Mouse (Mus musculus) liver, embryonic 15.5 days (tissue): Measurements from ENCODE around the gene Calml4. TPM values are rescaled to one million over a fixed set of nuclear protein-coding genes. Genes with fewer than 3 reads are reported as not detected.

ENCODE experiments used
- ATAC-seq: fragments of 200-750 bp; cut with Nextera tagmentation; 2 replicates; pipeline ENCODE4 v1.8.0; 2017; ENCODE audit warnings: moderate number of reproducible peaks, mild to moderate bottlenecking, moderate library complexity; ENCODE audit not compliant: insufficient read depth
- H3K27ac ChIP-seq: fragments of 300-500 bp; sonication (generic); replicated peaks from 2 replicates; pipeline ENCODE4 v1.5.1; 2015; ENCODE audit warnings: mild to moderate bottlenecking, inconsistent platforms
- H3K27me3 ChIP-seq: fragments of 300-500 bp; sonication (generic); 2 replicates; pipeline ENCODE4 v1.6.1; 2015; ENCODE audit warnings: mild to moderate bottlenecking, inconsistent platforms
- H3K36me3 ChIP-seq: fragments of 300-500 bp; sonication (generic); replicated peaks from 2 replicates; pipeline ENCODE4 v1.6.1; 2015; ENCODE audit warnings: moderate library complexity, mild to moderate bottlenecking, inconsistent platforms
- H3K4me1 ChIP-seq: fragments of 300-500 bp; sonication (generic); replicated peaks from 2 replicates; pipeline ENCODE4 v1.6.1; 2015; ENCODE audit warnings: inconsistent platforms
- H3K4me2 ChIP-seq: fragments of 300-500 bp; sonication (generic); 2 replicates; pipeline ENCODE4 v1.6.1; 2015; ENCODE audit warnings: moderate library complexity, mild to moderate bottlenecking, inconsistent platforms
- H3K4me3 ChIP-seq: fragments of 300-500 bp; sonication (generic); replicated peaks from 2 replicates; pipeline ENCODE4 v1.5.1; 2015; ENCODE audit warnings: mild to moderate bottlenecking, inconsistent platforms
- H3K9ac ChIP-seq: fragments of 300-500 bp; sonication (generic); 2 replicates; pipeline ENCODE4 v1.6.1; 2015; ENCODE audit warnings: moderate library complexity, mild to moderate bottlenecking, inconsistent platforms
- H3K9me3 ChIP-seq: fragments of 300-500 bp; sonication (generic); replicated peaks from 2 replicates; pipeline ENCODE4 v1.6.1; 2016; ENCODE audit warnings: inconsistent platforms
- WGBS: fragments of 180-500 bp; shearing (Covaris S2); methylation state at CpG from one replicate; pipeline ENCODE4 v1.1.7; 2015; ENCODE audit warnings: mixed read lengths; ENCODE audit not compliant: insufficient replicate concordance; 5-methylcytosine and 5-hydroxymethylcytosine counted together
- polyA plus RNA-seq: library from polyadenylated mRNA; unstranded; fragments of >200 nt; fragmentation: Nextera tagmentation; extraction: Ambion mirVana; gene quantifications from 2 replicates; pipeline ENCODE4 v1.2.1, GENCODE M21; 2015

The Calml4 gene
- polyA plus RNA-seq, 1 experiment from 2014 or later = 2.1 TPM

DNA sequence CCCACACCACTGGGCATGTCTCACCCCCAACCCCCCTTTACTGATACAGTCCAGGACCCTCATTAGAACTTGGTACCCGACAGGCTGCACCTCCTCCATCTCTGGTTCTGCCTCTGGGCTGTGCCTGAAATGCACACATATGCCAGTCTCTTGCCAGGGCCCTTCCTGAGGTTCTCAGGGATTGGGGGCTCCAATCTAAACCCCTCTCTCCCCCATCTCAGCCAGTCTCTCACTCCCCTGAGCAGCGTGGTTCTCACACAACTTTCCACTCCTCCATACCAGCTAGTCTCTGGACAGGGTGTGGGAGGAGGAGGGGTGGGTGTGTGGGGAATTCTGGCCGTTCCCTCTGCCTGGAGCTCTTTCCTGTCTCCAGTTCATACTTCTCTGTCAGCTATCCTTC is 20.3 kb upstream of the Calml4 start:
- 59% methylated on average over 3 of the region's 3 CpGs for WGBS
- no peak for ATAC-seq
- Histone ChIP-seq H3K9me3 (no peaks in the 10 kb centered on the region), H3K9ac (no peak overlapping the region; the same call in 1 of the 2 replicates), H3K4me1 (peaks cover 45% of the 10 kb centered on the region), H3K27ac (peak overlapping the region; percentile 93), H3K27me3 (no peaks in the 10 kb centered on the region), H3K4me3 (no peak overlapping the region), H3K4me2 (peak overlapping the region; percentile 92; the same call in 1 of the 2 replicates), H3K36me3 (no peaks in the 10 kb centered on the region; the same call in 1 of the 2 replicates)

DNA sequence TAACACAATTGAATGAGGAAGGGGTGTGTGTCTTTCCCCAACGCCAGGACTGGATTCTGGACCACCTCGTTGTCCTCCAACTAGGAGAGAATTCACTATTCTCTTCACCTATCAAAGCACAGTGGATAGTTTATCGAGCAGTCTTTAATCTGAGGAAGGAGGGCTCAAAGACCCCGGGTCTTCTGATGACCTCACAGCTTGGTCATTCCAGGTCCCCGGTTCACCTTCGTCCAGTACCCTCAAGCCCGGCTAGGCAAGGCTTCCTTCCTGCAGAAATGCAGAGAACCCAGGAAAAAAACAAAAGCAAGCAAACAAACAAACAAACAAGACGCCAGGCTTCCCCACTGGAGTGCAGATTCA is 19.8 kb upstream of the Calml4 start:
- H3K9me3 ChIP-seq = no peaks in the 10 kb centered on the region
- H3K4me3 ChIP-seq = peak overlapping the region; percentile 75
- H3K4me1 ChIP-seq = peaks cover 50% of the 10 kb centered on the region
- 6% methylated on average over 8 of the region's 8 CpGs for WGBS
- no peaks in the 10 kb centered on the region for H3K27me3 ChIP-seq
- H3K27ac ChIP-seq = peak overlapping the region; percentile 93
- peak overlapping the region; percentile 49; the same call in 1 of the 2 replicates for H3K9ac ChIP-seq
- no peak for ATAC-seq
- H3K4me2 ChIP-seq = peak overlapping the region; percentile 92
- no peaks in the 10 kb centered on the region; the same call in 1 of the 2 replicates for H3K36me3 ChIP-seq

DNA sequence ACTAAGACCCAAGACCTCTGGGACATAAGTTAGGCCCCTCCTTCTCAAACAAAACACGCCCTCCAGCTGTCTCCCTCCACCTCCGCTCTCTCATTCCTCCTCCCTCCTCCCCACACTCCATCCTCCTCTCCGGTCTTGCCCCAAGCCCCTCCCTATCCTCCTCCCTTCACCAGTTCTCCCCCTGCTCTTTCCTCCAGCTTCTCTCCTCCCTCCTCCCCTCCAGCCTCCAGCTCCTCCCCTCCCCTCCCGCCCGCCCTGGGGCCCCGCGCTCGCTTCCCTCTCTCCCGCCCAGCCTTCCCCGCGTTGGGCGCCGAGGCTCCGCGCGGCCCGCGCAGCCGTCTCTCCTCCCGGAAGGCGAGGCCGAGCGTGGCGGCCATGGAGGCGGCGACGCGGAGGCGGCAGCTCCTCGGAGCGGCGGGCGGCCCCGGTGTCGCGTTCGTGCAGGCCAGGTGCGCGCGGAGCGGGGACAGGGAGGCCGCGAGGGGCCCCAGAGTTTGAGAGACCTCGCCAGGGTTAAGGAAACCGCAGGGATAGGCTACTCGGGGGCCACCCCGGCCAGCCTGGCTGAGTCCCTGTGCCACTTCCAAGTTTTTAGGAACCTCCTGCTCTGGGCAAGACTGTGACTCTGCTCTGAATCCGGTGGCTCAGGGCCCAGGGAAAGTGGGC is 19.2 kb upstream of the Calml4 start, which contains the start of gene Cln6:
TSS of gene Cln6 (plus strand) at position 280 of the 666 bp plus-strand sequence.
- Histone ChIP-seq H3K9ac (peak within 1 kb of the TSS; percentile 90), H3K4me2 (peak within 1 kb of the TSS; percentile 92), H3K4me3 (peak within 1 kb of the TSS; percentile 75), H3K27ac (peak within 1 kb of the TSS; percentile 93), H3K27me3 (no peaks in the 10 kb centered on the region), H3K36me3 (no peaks in the 10 kb centered on the region; the same call in 1 of the 2 replicates), H3K4me1 (peaks cover 50% of the 10 kb centered on the region), H3K9me3 (no peaks in the 10 kb centered on the region)
- WGBS = under 1% methylated on average over 43 of the region's 48 CpGs
- ATAC-seq = peak; percentile 93

DNA sequence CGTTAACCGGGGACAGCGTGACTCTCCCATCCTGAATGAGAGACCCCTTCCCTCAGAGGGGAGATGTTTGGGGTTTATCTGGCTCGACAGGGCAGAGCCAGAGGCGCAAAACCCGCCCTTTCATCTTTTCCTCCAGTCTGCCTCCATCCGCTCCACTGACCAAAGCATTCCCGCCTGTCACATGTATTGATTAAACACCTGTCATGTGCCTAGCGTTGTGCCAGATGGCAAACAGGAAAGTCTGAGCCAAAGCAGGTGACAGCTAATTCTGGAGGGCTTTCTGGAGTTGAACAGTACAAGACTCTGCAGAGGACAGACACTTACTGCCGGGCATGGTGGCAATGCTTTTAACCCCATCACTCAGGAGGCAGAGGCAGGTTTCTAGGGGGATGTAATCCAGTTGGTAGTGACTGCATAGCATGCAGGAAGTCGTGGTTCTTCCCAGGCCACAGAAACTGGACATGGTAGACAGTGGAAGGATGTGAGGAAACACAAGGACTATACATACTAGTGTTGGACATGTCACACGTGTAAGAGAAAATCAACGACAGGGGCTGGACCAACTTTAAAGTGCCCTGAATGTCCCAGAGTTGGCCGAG is 18.6 kb upstream of the Calml4 start:
- WGBS = 6% methylated on average over 14 of the region's 14 CpGs
- no peaks in the 10 kb centered on the region for H3K9me3 ChIP-seq
- H3K9ac ChIP-seq = peak overlapping the region; percentile 90
- no peaks in the 10 kb centered on the region; the same call in 1 of the 2 replicates for H3K36me3 ChIP-seq
- H3K27me3 ChIP-seq = no peaks in the 10 kb centered on the region
- peak overlapping the region; percentile 92 for H3K4me2 ChIP-seq
- peak overlapping the region; percentile 93 for H3K27ac ChIP-seq
- H3K4me3 ChIP-seq = peak overlapping the region; percentile 75
- H3K4me1 ChIP-seq = peaks cover 50% of the 10 kb centered on the region
- ATAC-seq = peak; percentile 7

DNA sequence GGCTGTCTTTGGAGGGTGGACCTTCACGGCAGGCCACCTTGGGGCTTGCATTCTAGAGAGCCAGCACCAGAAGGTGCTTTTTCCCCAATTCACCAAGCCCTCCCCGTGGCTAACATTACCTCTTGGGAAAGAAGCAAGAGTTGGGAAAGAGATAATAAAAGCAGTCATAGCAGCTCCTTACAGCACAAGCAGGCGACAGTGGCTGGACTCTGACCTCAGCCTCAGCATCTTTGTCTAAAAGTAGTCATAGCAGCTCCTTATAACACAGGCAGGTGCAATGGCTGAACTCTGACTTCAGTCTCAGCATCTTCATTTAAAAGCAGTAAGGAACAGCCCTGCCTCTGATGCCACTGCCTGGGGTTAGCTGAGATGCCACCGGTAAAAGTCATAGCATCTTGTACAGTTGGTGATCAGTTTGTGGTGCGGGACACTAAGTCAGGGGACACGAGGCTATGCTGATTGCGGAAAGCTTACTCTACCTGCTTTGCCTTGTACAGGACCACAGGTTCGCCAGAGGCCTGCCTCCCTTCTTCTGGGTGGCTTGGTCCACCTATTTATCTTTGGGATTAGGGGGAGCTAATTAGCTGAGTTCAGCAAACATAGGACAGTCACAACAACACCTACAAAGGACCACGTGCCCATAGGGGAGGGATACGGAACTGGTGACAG is 14.4 kb upstream of the Calml4 start:
- ATAC-seq = no peak
- Histone ChIP-seq H3K4me2 (no peak overlapping the region), H3K9ac (no peak overlapping the region), H3K4me1 (peaks cover 43% of the 10 kb centered on the region), H3K4me3 (no peak overlapping the region), H3K9me3 (no peaks in the 10 kb centered on the region), H3K27me3 (no peaks in the 10 kb centered on the region), H3K27ac (no peak overlapping the region), H3K36me3 (peaks cover 14% of the 10 kb centered on the region)
- 75% methylated on average over 10 of the region's 10 CpGs for WGBS

DNA sequence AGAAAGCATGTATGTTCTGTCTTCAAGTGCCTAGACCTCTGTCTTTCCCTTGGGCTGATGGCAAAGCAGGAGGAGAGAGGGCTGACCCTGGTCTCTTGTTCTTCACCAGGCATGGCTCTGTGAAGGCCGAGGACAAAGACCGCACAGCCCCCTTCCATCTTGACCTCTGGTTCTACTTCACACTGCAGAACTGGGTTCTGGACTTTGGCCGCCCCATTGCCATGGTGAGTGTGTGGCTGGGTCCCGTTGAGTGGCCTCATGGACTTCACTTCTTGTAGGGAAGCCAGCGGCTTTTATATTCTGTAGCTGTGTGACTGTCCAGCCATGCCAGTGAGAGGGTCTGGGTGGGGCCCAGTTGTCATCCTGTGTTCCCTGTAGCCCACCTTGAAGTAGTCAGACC is 13.4 kb upstream of the Calml4 start:
- no peaks in the 10 kb centered on the region for H3K9me3 ChIP-seq
- H3K4me3 ChIP-seq = no peak overlapping the region
- H3K27me3 ChIP-seq = no peaks in the 10 kb centered on the region
- H3K4me1 ChIP-seq = peaks cover 34% of the 10 kb centered on the region
- no peak for ATAC-seq
- no peak overlapping the region for H3K4me2 ChIP-seq
- H3K9ac ChIP-seq = no peak overlapping the region
- WGBS = 77% methylated on average over 5 of the region's 5 CpGs
- H3K36me3 ChIP-seq = peaks cover 23% of the 10 kb centered on the region
- H3K27ac ChIP-seq = no peak overlapping the region

DNA sequence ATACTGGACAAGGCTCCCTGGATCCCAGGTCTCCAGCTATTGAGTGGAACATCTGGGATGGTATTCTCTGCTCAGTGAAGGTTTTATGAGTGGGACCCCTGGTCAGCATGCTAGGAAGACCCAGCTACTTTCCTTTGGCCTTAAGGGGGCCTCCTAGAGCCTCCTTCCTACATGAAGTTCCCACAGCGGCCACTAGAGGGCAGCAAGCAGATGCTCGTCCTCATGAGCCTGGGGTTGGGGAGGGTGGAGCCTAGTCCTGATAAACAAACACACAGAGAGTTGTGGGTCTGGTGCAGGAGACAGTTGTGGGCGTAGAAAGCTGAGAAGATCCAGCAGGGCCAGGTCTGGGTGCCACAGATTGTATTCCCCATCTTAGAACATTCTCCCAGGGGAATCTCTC is 10.2 kb upstream of the Calml4 start:
- peaks cover 13% of the 10 kb centered on the region for H3K4me1 ChIP-seq
- H3K27me3 ChIP-seq = no peaks in the 10 kb centered on the region
- no peak overlapping the region for H3K4me3 ChIP-seq
- peaks cover 42% of the 10 kb centered on the region for H3K36me3 ChIP-seq
- WGBS = 0% methylated on average over 3 of the region's 3 CpGs
- ATAC-seq = peak; percentile 67
- H3K9me3 ChIP-seq = no peaks in the 10 kb centered on the region
- H3K4me2 ChIP-seq = no peak overlapping the region
- peak overlapping the region; percentile 30; the same call in 1 of the 2 replicates for H3K9ac ChIP-seq
- peak overlapping the region; percentile 57; the same call in 1 of the 2 replicates for H3K27ac ChIP-seq

DNA sequence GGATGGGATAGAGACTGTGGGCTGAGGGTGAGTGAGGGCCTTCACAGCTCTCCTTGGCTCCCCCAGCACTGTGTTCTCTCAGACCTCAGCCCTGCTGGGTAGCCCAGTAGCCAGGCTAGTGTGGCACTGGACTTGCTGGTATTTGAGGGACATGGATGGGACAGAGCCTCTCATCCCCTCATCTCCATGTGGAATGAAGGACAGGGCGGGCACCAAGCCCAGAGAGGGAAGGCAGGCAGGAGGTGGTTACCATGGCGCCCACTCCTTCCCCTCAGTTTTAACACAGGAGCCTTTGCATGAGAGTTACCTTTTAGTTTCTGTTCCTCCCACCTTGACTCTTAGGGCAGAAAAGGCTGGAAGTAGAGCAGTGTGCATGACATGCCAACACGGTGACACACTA is 9.2 kb upstream of the Calml4 start:
- Histone ChIP-seq H3K4me1 (peaks cover 9% of the 10 kb centered on the region), H3K4me3 (no peak overlapping the region), H3K27ac (no peak overlapping the region), H3K4me2 (no peak overlapping the region), H3K27me3 (no peaks in the 10 kb centered on the region), H3K9me3 (no peaks in the 10 kb centered on the region), H3K36me3 (peaks cover 42% of the 10 kb centered on the region), H3K9ac (no peak overlapping the region)
- ATAC-seq = no peak
- 70% methylated on average over 3 of the region's 3 CpGs for WGBS

DNA sequence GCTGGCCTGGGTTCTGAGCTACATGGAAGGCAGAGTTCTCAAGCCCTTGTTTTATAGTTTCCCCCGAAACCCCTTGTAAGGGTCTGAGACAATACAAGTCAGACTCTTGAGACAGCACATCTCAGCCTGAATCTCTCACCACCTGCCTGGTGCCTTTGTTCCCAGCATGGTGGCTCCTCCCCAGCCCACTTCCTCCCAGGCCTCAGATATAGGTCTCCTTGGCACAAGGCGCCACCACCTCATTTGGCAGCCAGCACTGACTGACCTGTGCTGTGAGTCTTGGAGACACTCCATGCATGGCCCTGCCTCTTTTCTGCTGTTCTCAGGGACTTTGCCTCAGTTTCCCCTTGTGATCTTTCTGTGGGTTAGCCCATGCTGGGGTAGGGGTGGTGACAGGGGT is 6.3 kb upstream of the Calml4 start:
- H3K27ac ChIP-seq = no peak overlapping the region

DNA sequence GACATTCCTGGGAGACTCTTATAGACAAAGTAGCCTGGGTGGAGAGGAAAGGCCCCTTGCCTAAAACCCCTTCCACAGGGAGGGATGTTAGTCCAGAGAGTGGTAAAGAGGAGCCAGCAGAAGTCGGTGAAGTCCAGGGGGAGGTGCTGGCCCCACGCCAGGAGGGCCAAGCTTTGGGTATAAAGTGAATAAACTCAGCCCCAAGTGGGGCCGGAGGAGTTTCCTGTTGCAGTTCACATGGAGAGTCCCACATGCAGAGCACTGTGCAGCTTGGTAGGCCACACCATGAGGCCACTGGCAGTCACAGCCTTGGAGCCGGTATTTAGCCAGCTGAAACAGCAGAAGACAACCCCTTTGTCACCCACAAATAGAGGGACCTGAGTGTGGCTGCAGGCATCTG is 3.4 kb upstream of the Calml4 start:
- H3K4me1 ChIP-seq = peaks cover 23% of the 10 kb centered on the region
- WGBS = 41% methylated on average over 4 of the region's 4 CpGs
- no peaks in the 10 kb centered on the region for H3K27me3 ChIP-seq
- ATAC-seq = no peak
- no peak overlapping the region for H3K27ac ChIP-seq
- H3K36me3 ChIP-seq = peaks cover 19% of the 10 kb centered on the region; the same call in 1 of the 2 replicates
- no peak overlapping the region for H3K9ac ChIP-seq
- H3K9me3 ChIP-seq = no peaks in the 10 kb centered on the region
- H3K4me3 ChIP-seq = no peak overlapping the region
- H3K4me2 ChIP-seq = no peak overlapping the region

More for the DNA sequence above, 6.3 kb upstream of the Calml4 start:
- WGBS = 76% methylated on average over 2 of the region's 2 CpGs
- H3K27me3 ChIP-seq = no peaks in the 10 kb centered on the region
- H3K4me3 ChIP-seq = no peak overlapping the region
- H3K4me1 ChIP-seq = peaks cover 13% of the 10 kb centered on the region
- no peak overlapping the region for H3K4me2 ChIP-seq
- no peak for ATAC-seq
- no peaks in the 10 kb centered on the region for H3K9me3 ChIP-seq
- peaks cover 42% of the 10 kb centered on the region for H3K36me3 ChIP-seq
- no peak overlapping the region for H3K9ac ChIP-seq

DNA sequence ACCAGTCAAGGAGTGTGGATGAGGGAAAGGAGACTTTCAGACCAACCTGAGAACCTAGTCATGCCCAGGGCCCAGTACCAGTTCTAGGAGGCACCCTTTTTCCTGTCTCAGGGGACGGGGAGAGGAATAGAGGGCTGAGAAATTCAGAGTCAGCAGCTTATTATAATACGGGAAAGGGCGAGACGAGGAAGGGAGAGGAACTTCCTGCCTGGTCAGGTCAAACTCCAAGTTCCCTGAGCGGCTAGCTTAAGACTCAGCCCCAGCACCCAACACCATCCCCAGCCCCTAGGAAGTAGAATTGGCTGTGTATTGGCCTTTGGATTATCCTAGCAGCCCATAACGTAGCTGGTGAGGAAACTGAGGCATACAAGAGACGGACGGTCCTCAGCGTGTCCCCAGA is 664 bp upstream of the Calml4 start:
- no peak for ATAC-seq
- no peaks in the 10 kb centered on the region for H3K27me3 ChIP-seq
- H3K4me2 ChIP-seq = no peak overlapping the region; the same call in 1 of the 2 replicates
- H3K9me3 ChIP-seq = no peaks in the 10 kb centered on the region
- H3K4me1 ChIP-seq = peaks cover 23% of the 10 kb centered on the region
- no peaks in the 10 kb centered on the region for H3K36me3 ChIP-seq
- H3K27ac ChIP-seq = no peak overlapping the region
- H3K9ac ChIP-seq = no peak overlapping the region
- WGBS = 33% methylated on average over 9 of the region's 9 CpGs
- H3K4me3 ChIP-seq = no peak overlapping the region
